Mouse (Mus musculus) hindbrain, embryonic 16.5 days (tissue): ENCODE data around the gene Trmo. TPM values are rescaled to one million over a fixed set of nuclear protein-coding genes. Genes with fewer than 3 reads are reported as not detected.

Experiments used
- ATAC-seq: fragments of 200-750 bp; cut with Nextera tagmentation; 2 replicates; pipeline ENCODE4 v1.8.0; 2017; ENCODE audit warnings: moderate TSS enrichment, moderate library complexity
- H3K27ac ChIP-seq: fragments of 300-500 bp; sonication (generic); 2 replicates; pipeline ENCODE4 v1.5.1; 2014; ENCODE audit warnings: low read depth, mild to moderate bottlenecking, control low read depth, low read length, moderate library complexity
- H3K27me3 ChIP-seq: fragments of 300-500 bp; sonication (generic); replicated peaks from 2 replicates; pipeline ENCODE4 v1.6.1; 2014; ENCODE audit warnings: low read length; ENCODE audit not compliant: control insufficient read depth, insufficient read depth
- H3K36me3 ChIP-seq: fragments of 300-500 bp; sonication (generic); 2 replicates; pipeline ENCODE4 v1.6.1; 2014; ENCODE audit warnings: mild to moderate bottlenecking, low read length, moderate library complexity, mixed read lengths; ENCODE audit not compliant: control insufficient read depth, insufficient read depth
- H3K4me1 ChIP-seq: fragments of 300-500 bp; sonication (generic); 2 replicates; pipeline ENCODE4 v1.6.1; 2014; ENCODE audit warnings: low read depth, low read length; ENCODE audit not compliant: control insufficient read depth, insufficient read depth
- H3K4me2 ChIP-seq: fragments of 300-500 bp; sonication (generic); 2 replicates; pipeline ENCODE4 v1.6.1; 2014; ENCODE audit warnings: mild to moderate bottlenecking, low read length, control low read depth, moderate library complexity
- H3K4me3 ChIP-seq: fragments of 300-500 bp; sonication (generic); 2 replicates; pipeline ENCODE4 v1.5.1; 2014; ENCODE audit warnings: mild to moderate bottlenecking, low read length, control low read depth, moderate library complexity
- H3K9ac ChIP-seq: fragments of 300-500 bp; sonication (generic); 2 replicates; pipeline ENCODE4 v1.6.1; 2014; ENCODE audit warnings: low read depth, mild to moderate bottlenecking, control low read depth, low read length, moderate library complexity
- H3K9me3 ChIP-seq: fragments of 300-500 bp; sonication (generic); 2 replicates; pipeline ENCODE4 v1.6.1; 2014; ENCODE audit warnings: mild to moderate bottlenecking, low read length, moderate library complexity; ENCODE audit not compliant: control insufficient read depth
- WGBS: fragments of 180-500 bp; shearing (Covaris S2); extraction: QIAGEN DNeasy Blood & Tissue Kit; methylation state at CpG from one replicate; pipeline ENCODE4 v1.1.7; 2014; 5-methylcytosine and 5-hydroxymethylcytosine counted together
- polyA plus RNA-seq: library from polyadenylated mRNA; unstranded; fragments of >200 nt; fragmentation: Nextera tagmentation; extraction: Ambion mirVana; gene quantifications from 2 replicates; pipeline ENCODE4 v1.2.1, GENCODE M21; 2015

Trmo gene
- polyA plus RNA-seq, 1 experiment from 2014 or later, result 8.8 TPM

DNA sequence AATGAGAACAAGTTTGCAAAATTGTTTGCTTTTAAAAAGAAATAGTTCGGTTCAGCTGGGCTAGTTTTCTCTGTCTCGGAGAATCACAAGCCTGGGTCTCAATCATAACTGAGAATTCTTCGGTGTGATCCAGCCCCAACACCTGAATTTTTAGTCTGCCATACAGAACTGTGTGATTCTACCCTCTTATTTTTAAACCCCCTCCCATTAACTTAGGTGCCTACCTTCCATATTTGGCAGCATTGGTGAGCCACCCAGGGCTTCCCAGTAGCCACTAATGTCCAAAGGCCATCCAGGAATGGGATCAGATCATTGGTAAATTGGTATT lies 43.5 kb downstream of the Trmo start:
- Histone ChIP-seq H3K27ac (no peak overlapping the region), H3K36me3 (no peaks in the 10 kb centered on the region), H3K4me2 (no peak overlapping the region), H3K4me3 (no peak overlapping the region), H3K9me3 (peaks cover 2% of the 10 kb centered on the region; the same call in 1 of the 2 replicates), H3K27me3 (peaks cover 71% of the 10 kb centered on the region), H3K9ac (no peak overlapping the region), H3K4me1 (peaks cover 9% of the 10 kb centered on the region)
- ATAC-seq, result no peak
- WGBS, result 11% methylated on average over 3 of the region's 3 CpGs

DNA sequence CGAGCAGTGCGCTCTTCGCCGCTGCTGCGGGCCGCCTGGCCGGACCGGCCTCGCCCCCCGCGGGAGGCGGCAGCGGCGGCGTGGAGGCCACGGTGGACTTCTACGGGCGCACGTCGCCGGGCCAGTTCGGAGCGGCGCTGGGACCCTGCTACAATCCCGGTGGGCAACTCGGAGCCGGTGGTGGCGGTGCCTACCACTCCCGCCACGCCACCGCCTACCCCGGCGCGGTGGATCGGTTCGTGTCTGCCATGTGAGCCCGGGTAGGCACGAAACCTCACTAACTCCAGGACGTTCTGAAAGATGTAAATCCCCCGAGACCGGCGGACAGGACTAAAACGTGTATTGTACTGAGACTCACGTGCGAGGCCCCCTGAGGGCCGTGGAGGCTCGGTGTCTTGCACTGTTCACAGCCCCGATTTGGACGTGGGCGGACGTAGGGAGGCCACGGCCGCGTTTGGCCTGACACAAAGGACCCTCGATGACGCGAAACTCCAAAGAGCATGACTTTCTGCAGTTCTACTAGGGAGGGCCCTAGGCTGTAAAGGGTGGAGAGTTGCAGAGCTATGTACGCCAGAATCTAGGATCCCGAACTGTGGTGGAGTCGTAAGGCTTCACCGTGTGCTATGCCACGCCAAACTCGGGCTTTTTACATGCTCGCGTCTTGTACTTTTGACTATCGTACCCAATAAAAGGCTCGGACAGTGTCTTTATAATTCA lies 44.0 kb downstream of the Trmo start:
- peaks cover 71% of the 10 kb centered on the region for H3K27me3 ChIP-seq
- H3K27ac ChIP-seq, result no peak overlapping the region
- H3K4me2 ChIP-seq, result no peak overlapping the region; the same call in none of the 2 replicates
- 1% methylated on average over 58 of the region's 67 CpGs for WGBS
- peaks cover 9% of the 10 kb centered on the region for H3K4me1 ChIP-seq
- H3K4me3 ChIP-seq, result peak overlapping the region; percentile 37; the same call in 1 of the 2 replicates
- ATAC-seq, result no peak
- H3K9me3 ChIP-seq, result peaks cover 2% of the 10 kb centered on the region; the same call in 1 of the 2 replicates
- H3K36me3 ChIP-seq, result no peaks in the 10 kb centered on the region
- no peak overlapping the region for H3K9ac ChIP-seq

DNA sequence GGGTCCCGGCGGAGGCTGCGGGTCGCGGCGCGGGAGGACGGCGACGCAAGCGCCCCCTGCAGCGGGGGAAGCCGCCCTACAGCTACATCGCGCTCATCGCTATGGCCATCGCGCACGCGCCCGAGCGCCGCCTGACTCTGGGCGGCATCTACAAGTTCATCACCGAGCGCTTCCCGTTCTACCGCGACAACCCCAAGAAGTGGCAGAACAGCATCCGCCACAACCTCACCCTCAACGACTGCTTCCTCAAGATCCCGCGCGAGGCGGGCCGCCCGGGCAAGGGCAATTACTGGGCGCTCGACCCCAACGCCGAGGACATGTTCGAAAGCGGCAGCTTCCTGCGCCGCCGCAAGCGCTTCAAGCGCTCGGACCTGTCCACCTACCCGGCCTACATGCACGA lies 44.9 kb downstream of the Trmo start:
- peaks cover 2% of the 10 kb centered on the region; the same call in 1 of the 2 replicates for H3K9me3 ChIP-seq
- peaks cover 63% of the 10 kb centered on the region for H3K27me3 ChIP-seq
- peak overlapping the region; percentile 52 for H3K4me2 ChIP-seq
- under 1% methylated on average over 39 of the region's 51 CpGs for WGBS
- H3K4me1 ChIP-seq, result peaks cover 9% of the 10 kb centered on the region
- no peak overlapping the region for H3K27ac ChIP-seq
- H3K36me3 ChIP-seq, result no peaks in the 10 kb centered on the region
- H3K4me3 ChIP-seq, result peak overlapping the region; percentile 37
- H3K9ac ChIP-seq, result peak overlapping the region; percentile 17
- no peak for ATAC-seq

DNA sequence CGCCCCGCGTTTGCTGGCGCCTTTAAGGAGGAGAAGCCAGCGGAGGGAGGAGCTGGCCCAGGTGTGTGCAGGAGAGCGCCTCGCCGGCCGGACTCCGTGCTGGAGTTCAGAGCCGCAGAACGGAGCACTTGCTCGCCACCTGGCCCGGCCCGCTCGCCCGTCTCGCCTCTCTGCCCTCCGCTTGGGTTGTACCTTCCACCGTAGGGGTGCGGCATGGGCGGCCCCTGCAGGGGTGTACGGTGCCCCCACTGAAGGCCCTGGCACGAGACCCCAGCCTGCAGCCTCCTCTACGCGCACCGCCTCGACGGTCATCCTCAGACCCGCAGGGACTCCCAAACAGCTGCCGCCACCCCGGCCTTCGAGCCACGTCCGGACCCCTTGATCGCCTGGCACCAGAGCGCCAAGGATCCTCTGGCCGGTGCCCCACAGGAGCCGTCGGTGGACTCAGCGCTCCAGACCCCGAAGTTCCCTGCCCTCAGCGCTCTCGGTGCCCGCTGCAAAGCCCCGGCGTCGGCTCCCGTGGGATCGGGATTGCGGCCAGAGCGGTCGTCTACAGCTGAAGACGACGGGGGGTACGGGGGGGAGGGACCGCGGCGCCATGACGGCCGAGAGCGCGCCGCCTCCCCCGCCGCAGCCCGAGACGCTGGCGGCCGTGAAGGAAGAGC lies 45.5 kb downstream of the Trmo start, which contains the start of gene Foxe1:
Gene Foxe1, plus strand, starts transcription at position 14 of the 665 bp plus-strand sequence.
- Histone ChIP-seq H3K27ac (no peak within 1 kb of the TSS), H3K4me3 (peak within 1 kb of the TSS; percentile 37), H3K4me1 (peaks cover 9% of the 10 kb centered on the region), H3K36me3 (no peaks in the 10 kb centered on the region), H3K4me2 (peak within 1 kb of the TSS; percentile 52), H3K9ac (peak within 1 kb of the TSS; percentile 17), H3K9me3 (peaks cover 2% of the 10 kb centered on the region; the same call in 1 of the 2 replicates), H3K27me3 (peaks cover 64% of the 10 kb centered on the region)
- under 1% methylated on average over 46 of the region's 70 CpGs for WGBS
- no peak for ATAC-seq

DNA sequence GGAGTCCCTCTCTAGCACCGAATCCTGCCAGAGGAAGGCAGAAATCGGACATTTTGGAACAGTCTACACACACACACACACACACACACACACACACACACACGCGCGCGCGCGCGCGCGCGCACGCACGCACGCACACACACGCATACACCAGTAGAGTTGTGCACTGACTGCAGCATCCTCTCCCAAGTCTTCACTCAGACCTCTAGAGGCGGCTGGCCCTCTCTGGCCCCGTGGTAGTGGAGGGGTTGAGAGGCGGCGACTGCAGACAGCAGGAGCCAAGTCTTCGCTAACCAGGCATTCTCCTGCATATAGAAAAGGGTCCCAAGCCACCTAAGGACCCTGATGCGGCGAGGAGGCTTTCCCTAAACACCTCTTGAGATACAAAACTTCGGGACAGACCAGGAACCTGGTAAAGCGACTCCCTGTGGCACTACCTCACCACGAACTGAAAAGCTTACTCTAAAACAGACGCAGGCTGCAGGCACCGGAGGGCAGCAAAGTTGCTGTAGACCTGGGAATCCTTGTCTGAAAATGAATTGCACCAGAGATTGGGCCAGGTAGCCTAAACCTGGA lies 46.4 kb downstream of the Trmo start:
- no peak overlapping the region for H3K9ac ChIP-seq
- peaks cover 71% of the 10 kb centered on the region for H3K27me3 ChIP-seq
- no peak overlapping the region for H3K4me3 ChIP-seq
- no peaks in the 10 kb centered on the region for H3K36me3 ChIP-seq
- H3K4me1 ChIP-seq, result peaks cover 9% of the 10 kb centered on the region
- H3K9me3 ChIP-seq, result peaks cover 2% of the 10 kb centered on the region; the same call in 1 of the 2 replicates
- peak overlapping the region; percentile 24 for H3K4me2 ChIP-seq
- 0 out of 2 replicates have a peak, but pooled peaks have one; percentile 24 for ATAC-seq
- no peak overlapping the region for H3K27ac ChIP-seq
- under 1% methylated on average over 17 of the region's 28 CpGs for WGBS

DNA sequence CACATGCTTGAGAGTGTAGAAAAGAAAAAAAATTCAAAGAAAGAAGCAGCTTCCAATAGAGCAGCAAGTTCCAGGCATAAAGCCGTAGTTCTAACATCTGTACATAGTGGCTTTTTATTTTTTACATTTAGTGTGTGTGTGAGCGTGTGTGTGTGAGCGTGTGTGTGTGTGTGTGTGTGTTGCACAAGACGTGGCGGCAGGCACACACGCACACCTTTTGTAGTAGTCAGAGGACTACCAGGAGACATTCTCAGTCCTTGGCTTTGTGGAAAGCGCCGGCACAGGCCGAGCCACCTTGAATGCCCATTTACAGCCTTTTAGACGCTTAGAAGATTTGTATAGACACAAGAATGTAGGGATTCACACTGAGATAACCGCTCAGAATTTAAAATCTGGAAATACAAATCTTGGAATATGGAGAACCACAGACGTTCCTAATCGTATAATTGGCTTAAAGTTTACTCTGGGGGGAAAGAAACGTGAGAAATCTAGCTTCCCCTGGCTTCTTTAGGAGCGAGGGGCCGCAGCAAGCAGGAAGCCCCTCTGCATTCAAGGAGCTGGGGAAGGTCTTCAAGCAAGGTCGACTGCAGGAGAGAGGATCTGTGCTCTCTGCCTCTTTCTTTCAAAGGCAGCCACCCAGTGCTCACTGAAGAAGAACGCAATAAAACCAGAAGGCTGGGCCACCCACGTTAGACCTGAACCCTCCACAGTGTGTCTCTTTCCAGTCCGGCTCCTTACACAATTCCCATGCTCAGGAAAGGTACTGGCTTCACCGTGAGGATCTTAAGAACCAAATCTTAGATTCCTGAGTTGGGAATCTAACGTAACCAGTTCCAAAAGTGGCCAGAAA lies 47.2 kb downstream of the Trmo start:
- Histone ChIP-seq H3K4me1 (peaks cover 9% of the 10 kb centered on the region), H3K4me2 (no peak overlapping the region; the same call in 1 of the 2 replicates), H3K27ac (no peak overlapping the region), H3K27me3 (peaks cover 71% of the 10 kb centered on the region), H3K4me3 (no peak overlapping the region), H3K36me3 (no peaks in the 10 kb centered on the region), H3K9ac (no peak overlapping the region), H3K9me3 (peaks cover 2% of the 10 kb centered on the region; the same call in 1 of the 2 replicates)
- no peak for ATAC-seq
- WGBS, result 10% methylated on average over 22 of the region's 22 CpGs

DNA sequence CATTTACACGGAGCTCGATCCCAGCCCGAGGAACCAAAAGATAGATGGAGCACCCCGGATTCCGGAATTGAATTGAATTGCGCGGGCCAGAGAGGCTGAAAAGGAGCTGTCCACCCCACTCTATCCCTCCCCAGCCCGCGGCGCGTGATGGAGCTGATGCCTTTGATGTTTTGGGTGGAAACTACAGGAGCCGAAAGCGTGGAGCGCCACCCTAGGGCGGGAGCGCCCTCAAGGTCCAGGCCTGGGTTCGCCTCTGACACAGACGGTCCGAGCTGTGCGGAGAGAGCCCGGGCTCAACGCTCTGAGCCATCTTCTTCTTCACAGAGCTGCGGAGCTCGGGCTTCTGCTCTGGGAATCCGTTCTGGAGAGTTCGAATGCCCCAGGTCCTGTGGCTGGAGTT lies 49.7 kb downstream of the Trmo start:
- WGBS, result under 1% methylated on average over 26 of the region's 26 CpGs
- no peak for ATAC-seq
- Histone ChIP-seq H3K4me2 (no peak overlapping the region), H3K4me3 (no peak overlapping the region), H3K4me1 (peaks cover 9% of the 10 kb centered on the region), H3K27me3 (peaks cover 63% of the 10 kb centered on the region), H3K27ac (no peak overlapping the region), H3K9ac (no peak overlapping the region), H3K9me3 (no peaks in the 10 kb centered on the region), H3K36me3 (no peaks in the 10 kb centered on the region)

DNA sequence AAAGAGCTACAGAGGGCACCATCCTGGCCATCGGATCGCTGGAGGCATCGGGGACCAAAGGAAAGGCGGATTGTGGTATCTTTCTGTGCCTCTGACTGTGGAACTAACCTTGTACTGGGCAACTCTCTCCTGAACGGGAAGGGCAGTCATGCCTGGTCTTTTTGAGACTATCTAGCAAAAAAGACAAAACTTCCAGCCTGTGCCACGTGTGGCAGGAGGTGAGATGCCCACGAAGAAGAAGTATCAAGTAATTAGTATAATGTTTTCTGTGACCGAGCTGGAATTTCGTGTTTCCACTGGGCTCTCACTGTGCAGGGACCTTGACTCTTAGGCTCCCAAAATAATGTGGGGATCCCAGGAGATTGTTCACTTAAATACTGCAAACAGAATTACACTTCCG lies 50.2 kb downstream of the Trmo start:
- no peak overlapping the region for H3K9ac ChIP-seq
- no peaks in the 10 kb centered on the region for H3K9me3 ChIP-seq
- H3K27me3 ChIP-seq, result peaks cover 57% of the 10 kb centered on the region
- no peak for ATAC-seq
- H3K27ac ChIP-seq, result no peak overlapping the region
- no peaks in the 10 kb centered on the region for H3K36me3 ChIP-seq
- no peak overlapping the region for H3K4me2 ChIP-seq
- WGBS, result 9% methylated on average over 10 of the region's 10 CpGs
- no peak overlapping the region for H3K4me3 ChIP-seq
- peaks cover 5% of the 10 kb centered on the region for H3K4me1 ChIP-seq
